In genomic region chr13:38625492-38626228, GRCm38 (mm10) we compare ENCODE assay signal across 10 mouse cellular contexts. TPM values are rescaled to one million over a fixed set of nuclear protein-coding genes. Genes with fewer than 3 reads are reported as not detected.
DNase-seq lines count a peak whose midpoint lies in the region; ATAC-seq lines count a peak whose summit lies in the region.
"Had no signal": no experiment of that assay in that cellular context is flagged by ENCODE, and none has a peak within 500 bp of the region (broad histone marks: within the 10 kb centered on the region; RNA-seq: fewer than 3 reads in every experiment).

No protein-coding gene starts in this region.

- no peaks in the 10 kb centered on the region for H3K27me3 ChIP-seq in midbrain, embryonic 14.5 days (ENCODE audit: control insufficient read depth, insufficient read depth, low read length)
- H3K27me3 ChIP-seq in midbrain, embryonic 13.5 days = no peaks in the 10 kb centered on the region
- H3K27me3 ChIP-seq: embryonic facial prominence, embryonic 15.5 days; limb, embryonic 12.5 days had no signal

- no peak overlapping the region for H3K9ac ChIP-seq in midbrain, embryonic 14.5 days (replicated peaks; ENCODE audit: low read length)
- no peak overlapping the region for H3K9ac ChIP-seq in midbrain, embryonic 13.5 days (replicated peaks)
- H3K9ac ChIP-seq: embryonic facial prominence, embryonic 15.5 days; limb, embryonic 12.5 days had no signal

- DNase-seq in cerebellum, postnatal 10 days = peak; percentile 39 to 43
- DNase-seq in cerebellum, adult 9-11 months = no peak
- DNase-seq in midbrain, embryonic 14.5 days = peak; percentile 75
- DNase-seq in embryo, embryonic 11 days = peak; percentile 72
- peak; percentile 37 to 65 for DNase-seq in kidney, postnatal 36 days
- DNase-seq in right cerebral cortex, postnatal 14 days = peak; percentile 26

- no peak overlapping the region for H3K4me2 ChIP-seq in midbrain, embryonic 14.5 days (ENCODE audit: low read length)
- H3K4me2 ChIP-seq in midbrain, embryonic 13.5 days (replicated peaks) = no peak overlapping the region
- H3K4me2 ChIP-seq: embryonic facial prominence, embryonic 15.5 days; limb, embryonic 12.5 days had no signal

- H3K9me3 ChIP-seq in midbrain, embryonic 14.5 days (ENCODE audit: control insufficient read depth, low read length) = no peaks in the 10 kb centered on the region
- no peaks in the 10 kb centered on the region; the same call in 1 of the 2 replicates for H3K9me3 ChIP-seq in midbrain, embryonic 13.5 days
- H3K9me3 ChIP-seq: embryonic facial prominence, embryonic 15.5 days; limb, embryonic 12.5 days had no signal

- H3K4me3 ChIP-seq in midbrain, embryonic 14.5 days (replicated peaks; ENCODE audit: low read depth, low read length) = no peak overlapping the region
- H3K4me3 ChIP-seq in midbrain, embryonic 13.5 days (replicated peaks) = no peak overlapping the region
- H3K4me3 ChIP-seq: embryonic facial prominence, embryonic 15.5 days; limb, embryonic 12.5 days had no signal

- WGBS in midbrain, embryonic 14.5 days = 26% methylated on average over 5 of the region's 5 CpGs
- WGBS in midbrain, embryonic 13.5 days = 22% methylated on average over 5 of the region's 5 CpGs

- H3K36me3 ChIP-seq in midbrain, embryonic 14.5 days (ENCODE audit: control insufficient read depth, insufficient read depth, low read length) = peaks cover 16% of the 10 kb centered on the region
- peaks cover 19% of the 10 kb centered on the region for H3K36me3 ChIP-seq in midbrain, embryonic 13.5 days
- H3K36me3 ChIP-seq: embryonic facial prominence, embryonic 15.5 days had no signal

- no peaks in the 10 kb centered on the region for H3K4me1 ChIP-seq in midbrain, embryonic 14.5 days (ENCODE audit: control insufficient read depth, insufficient read depth, low read length)
- H3K4me1 ChIP-seq in midbrain, embryonic 13.5 days (replicated peaks) = no peaks in the 10 kb centered on the region
- H3K4me1 ChIP-seq: limb, embryonic 12.5 days had no signal

- ATAC-seq in midbrain, embryonic 14.5 days (ENCODE audit: low FRiP score, low TSS enrichment) = no peak
- no peak for ATAC-seq in midbrain, embryonic 13.5 days
- no peak; the same call in 1 of the 2 replicates for ATAC-seq in granulocyte monocyte progenitor cell, adult 5-6 weeks (replicated peaks; ENCODE audit: poor library complexity, severe bottlenecking)

- no peak overlapping the region for H3K27ac ChIP-seq in midbrain, embryonic 14.5 days (replicated peaks; ENCODE audit: low read depth, low read length)
- no peak overlapping the region for H3K27ac ChIP-seq in midbrain, embryonic 13.5 days
- H3K27ac ChIP-seq: limb, embryonic 12.5 days had no signal

RNA-seq across cellular contexts. Expression of gene Bloc1s5, which starts 9.2 kb away (rescaled TPM):
- polyA plus RNA-seq in midbrain, embryonic 14.5 days (2014; fragmentation: Nextera tagmentation; extraction: Ambion mirVana) = 21.6 and 25.5 TPM in 2 replicates
- polyA plus RNA-seq in midbrain, embryonic 13.5 days (2015; fragmentation: Nextera tagmentation; extraction: Ambion mirVana) = 28.4 and 30.2 TPM in 2 replicates
- 6.1 and 11.6 TPM in 2 replicates for total RNA-seq in granulocyte monocyte progenitor cell, adult 5-6 weeks (2014; fragmentation: Nextera tagmentation)
- total RNA-seq in granulocyte monocyte progenitor cell, adult 5-6 weeks (2017) = 5.9 and 7.9 TPM in 2 replicates

RNA-seq across cellular contexts. Expression of gene Eef1e1, which starts 33.2 kb away (rescaled TPM):
- polyA plus RNA-seq in midbrain, embryonic 14.5 days (2014; fragmentation: Nextera tagmentation; extraction: Ambion mirVana) = 105 and 126 TPM in 2 replicates
- 91.3 and 92.3 TPM in 2 replicates for polyA plus RNA-seq in midbrain, embryonic 13.5 days (2015; fragmentation: Nextera tagmentation; extraction: Ambion mirVana)
- 37.2 and 57.7 TPM in 2 replicates for total RNA-seq in granulocyte monocyte progenitor cell, adult 5-6 weeks (2014; fragmentation: Nextera tagmentation)
- total RNA-seq in granulocyte monocyte progenitor cell, adult 5-6 weeks (2017) = 46.8 and 50.7 TPM in 2 replicates
